Mouse (Mus musculus): ENCODE measurements around the gene Cldn4. TPM values are rescaled to one million over a fixed set of nuclear protein-coding genes. Genes with fewer than 3 reads are reported as not detected.
A peak's percentile ranks its signal among the peaks of the same experiment; 100 is the strongest.
"Not testable (repeated sequence)": the region's sequence is repeated elsewhere in the genome, so short reads cannot be mapped to it uniquely, and the experiment has no call there.

Gene Cldn4
- polyA plus RNA-seq, 2 experiments: 0.29 to 0.35 TPM

DNA sequence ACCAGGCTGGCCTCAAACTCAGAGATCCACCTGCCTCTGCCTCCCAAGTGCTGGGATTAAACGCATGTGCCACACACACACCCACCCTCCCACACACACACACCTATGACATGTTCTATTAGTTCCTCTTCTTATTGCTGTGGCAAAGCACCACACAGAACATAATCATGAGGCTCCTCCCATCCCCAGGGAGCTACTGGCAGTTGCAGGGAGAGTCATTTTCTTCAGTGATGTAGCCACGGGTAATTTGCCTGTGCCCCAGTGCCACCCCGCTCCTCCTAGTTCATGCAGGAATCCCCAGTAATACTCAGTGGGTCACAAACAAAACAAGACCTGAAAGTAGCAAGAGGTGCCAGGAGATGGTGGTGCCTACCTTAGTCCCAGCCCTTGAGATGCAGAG lies 12.1 kb downstream of the Cldn4 start:
- WGBS (ENCODE audit: insufficient replicate concordance): 70% methylated on average over 3 of the region's 3 CpGs
- TF ChIP-seq EP300 (IDR thresholded peaks at IDR 0.05; ENCODE audit: low read depth): no peak
- TF ChIP-seq CTCF (IDR thresholded peaks at IDR 0.05; ENCODE audit: low read depth): no peak
- no peak overlapping the region for H3K27ac ChIP-seq

DNA sequence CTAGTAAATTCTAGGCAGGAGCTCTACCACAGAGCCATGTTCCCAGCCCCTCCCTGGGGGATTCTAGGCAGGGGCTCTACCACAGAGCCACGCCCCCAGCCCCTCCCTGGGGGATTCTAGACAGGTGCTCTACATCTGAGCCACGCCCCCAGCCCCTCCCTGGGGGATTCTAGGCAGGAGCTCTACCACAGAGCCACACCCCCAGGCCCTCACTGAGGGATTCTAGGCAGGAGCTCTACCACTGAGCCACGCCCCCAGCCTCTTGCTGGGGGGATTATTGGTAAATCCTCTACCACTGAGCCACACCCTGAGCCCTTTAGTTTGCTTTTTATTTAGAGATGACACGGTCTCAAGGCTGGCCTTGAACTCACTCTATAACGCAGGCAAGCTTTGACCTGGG lies 13.0 kb downstream of the Cldn4 start:
- H3K27me3 ChIP-seq (ENCODE audit: control insufficient read depth, insufficient read depth, low read length); H3K9ac ChIP-seq (replicated peaks); H3K4me3 ChIP-seq (ENCODE audit: insufficient read depth in 1 of 2, low read depth in 2 of 2, low read length in 2 of 2); DNase-seq (ENCODE audit: low read depth in 3 of 3, low spot score in 3 of 3); H3K9me3 ChIP-seq (ENCODE audit: control insufficient read depth, low read length); ATAC-seq (ENCODE audit: insufficient read depth); H3K36me3 ChIP-seq (replicated peaks; ENCODE audit: control insufficient read depth, insufficient read depth, low read depth); H3K27ac ChIP-seq; H3K4me1 ChIP-seq (replicated peaks; ENCODE audit: control insufficient read depth in 2 of 2, insufficient read depth in 2 of 2, low read length in 1 of 2): not testable (repeated sequence)
- peak overlapping the region; percentile 90 for H3K4me2 ChIP-seq (ENCODE audit: low read depth)
- WGBS (ENCODE audit: insufficient replicate concordance): 72% methylated on average over 5 of the region's 5 CpGs

More for the DNA sequence above, 12.1 kb downstream of the Cldn4 start:
- Histone ChIP-seq H3K9ac (replicated peaks) (no peak overlapping the region), H3K9me3 (ENCODE audit: control insufficient read depth, low read length) (no peaks in the 10 kb centered on the region), H3K36me3 (replicated peaks; ENCODE audit: control insufficient read depth, insufficient read depth, low read depth) (no peaks in the 10 kb centered on the region; the same call in 1 of the 2 replicates), H3K4me1 (replicated peaks; ENCODE audit: control insufficient read depth in 2 of 2, insufficient read depth in 2 of 2, low read length in 1 of 2) (peaks cover 0 to 6% of the 10 kb centered on the region in 2 experiments; a peak in 1 of 4 replicates), H3K27me3 (ENCODE audit: control insufficient read depth, insufficient read depth, low read length) (no peaks in the 10 kb centered on the region; the same call in 1 of the 2 replicates), H3K4me2 (ENCODE audit: low read depth) (no peak overlapping the region), H3K4me3 (ENCODE audit: insufficient read depth in 1 of 2, low read depth in 2 of 2, low read length in 2 of 2) (no peak overlapping the region)
- ATAC-seq (ENCODE audit: insufficient read depth): no peak
- DNase-seq (ENCODE audit: low read depth in 3 of 3, low spot score in 3 of 3): no peak

DNA sequence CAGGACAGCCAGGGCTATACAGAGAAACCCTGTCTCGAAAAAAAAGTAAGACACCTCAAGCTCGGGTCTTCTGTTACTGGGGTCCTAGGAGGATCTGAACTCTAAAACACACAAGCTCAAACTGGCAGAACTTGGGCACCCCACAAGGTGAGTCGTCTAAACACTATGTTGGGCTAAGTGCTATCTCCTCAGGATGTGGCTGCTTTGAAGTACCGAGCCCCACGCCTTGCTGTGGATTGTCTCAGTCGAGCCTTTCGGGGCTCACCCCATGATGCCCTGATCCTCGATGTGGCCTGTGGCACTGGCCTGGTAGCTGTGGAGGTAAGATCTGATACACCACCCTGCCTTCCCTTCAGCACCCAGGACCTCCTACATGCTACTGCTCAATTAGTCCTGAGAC lies 13.5 kb downstream of the Cldn4 start:
- H3K9me3 ChIP-seq (ENCODE audit: control insufficient read depth, low read length): no peaks in the 10 kb centered on the region
- no peak for DNase-seq (ENCODE audit: low read depth in 3 of 3, low spot score in 3 of 3)
- H3K27me3 ChIP-seq (ENCODE audit: control insufficient read depth, insufficient read depth, low read length): no peaks in the 10 kb centered on the region; the same call in 1 of the 2 replicates
- no peaks in the 10 kb centered on the region; the same call in 1 of the 2 replicates for H3K36me3 ChIP-seq (replicated peaks; ENCODE audit: control insufficient read depth, insufficient read depth, low read depth)
- peak overlapping the region; percentile 92 for H3K9ac ChIP-seq (replicated peaks)
- WGBS (ENCODE audit: insufficient replicate concordance): 76% methylated on average over 8 of the region's 8 CpGs
- no peak for ATAC-seq (ENCODE audit: insufficient read depth)
- H3K4me3 ChIP-seq (ENCODE audit: insufficient read depth in 1 of 2, low read depth in 2 of 2, low read length in 2 of 2): peak overlapping the region; percentile 79 to 85
- peak overlapping the region; percentile 90 for H3K4me2 ChIP-seq (ENCODE audit: low read depth)
- H3K4me1 ChIP-seq (replicated peaks; ENCODE audit: control insufficient read depth in 2 of 2, insufficient read depth in 2 of 2, low read length in 1 of 2): peaks cover 0 to 6% of the 10 kb centered on the region in 2 experiments; a peak in 1 of 4 replicates
- TF ChIP-seq CTCF (IDR thresholded peaks at IDR 0.05; ENCODE audit: low read depth) (no peak), EP300 (IDR thresholded peaks at IDR 0.05; ENCODE audit: low read depth) (no peak)
- peak overlapping the region; percentile 93; the same call in 1 of the 2 replicates for H3K27ac ChIP-seq

DNA sequence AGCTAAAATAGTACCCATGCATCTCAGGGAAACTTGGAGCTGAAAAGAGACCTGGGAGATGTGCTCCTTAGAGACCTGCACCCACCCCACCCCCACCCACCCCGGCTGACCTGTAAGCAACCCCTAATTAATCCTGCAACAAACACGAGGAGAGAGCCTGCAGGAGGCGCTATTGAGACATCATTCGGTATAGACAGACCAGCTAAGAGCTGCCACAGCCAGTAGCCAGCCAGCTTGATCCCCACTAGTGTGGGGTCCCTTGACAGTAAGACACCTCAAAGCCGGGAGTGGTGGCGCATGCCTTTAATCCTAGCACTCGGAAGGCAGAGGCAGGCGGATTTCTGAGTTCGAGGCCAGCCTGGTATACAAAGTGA lies 13.8 kb downstream of the Cldn4 start:
- peak overlapping the region; percentile 90 for H3K4me2 ChIP-seq (ENCODE audit: low read depth)
- peak overlapping the region; percentile 93 for H3K27ac ChIP-seq
- no peaks in the 10 kb centered on the region; the same call in 1 of the 2 replicates for H3K36me3 ChIP-seq (replicated peaks; ENCODE audit: control insufficient read depth, insufficient read depth, low read depth)
- TF ChIP-seq EP300 (IDR thresholded peaks at IDR 0.05; ENCODE audit: low read depth) (0 out of 2 replicates have a peak, but pooled peaks have one; percentile 17), CTCF (IDR thresholded peaks at IDR 0.05; ENCODE audit: low read depth) (peak; percentile 70)
- DNase-seq (ENCODE audit: low read depth in 3 of 3, low spot score in 3 of 3) (peak; percentile 72 to 82 (median 75)), ATAC-seq (ENCODE audit: insufficient read depth) (peak; percentile 42; the same call in 1 of the 2 replicates)
- no peaks in the 10 kb centered on the region; the same call in 1 of the 2 replicates for H3K27me3 ChIP-seq (ENCODE audit: control insufficient read depth, insufficient read depth, low read length)
- 34% methylated on average over 9 of the region's 9 CpGs for WGBS (ENCODE audit: insufficient replicate concordance)
- H3K4me1 ChIP-seq (replicated peaks; ENCODE audit: control insufficient read depth in 2 of 2, insufficient read depth in 2 of 2, low read length in 1 of 2): peaks cover 0 to 6% of the 10 kb centered on the region in 2 experiments; a peak in 1 of 4 replicates
- peak overlapping the region; percentile 92 for H3K9ac ChIP-seq (replicated peaks)
- peak overlapping the region; percentile 79 to 85 for H3K4me3 ChIP-seq (ENCODE audit: insufficient read depth in 1 of 2, low read depth in 2 of 2, low read length in 2 of 2)
- no peaks in the 10 kb centered on the region for H3K9me3 ChIP-seq (ENCODE audit: control insufficient read depth, low read length)

DNA sequence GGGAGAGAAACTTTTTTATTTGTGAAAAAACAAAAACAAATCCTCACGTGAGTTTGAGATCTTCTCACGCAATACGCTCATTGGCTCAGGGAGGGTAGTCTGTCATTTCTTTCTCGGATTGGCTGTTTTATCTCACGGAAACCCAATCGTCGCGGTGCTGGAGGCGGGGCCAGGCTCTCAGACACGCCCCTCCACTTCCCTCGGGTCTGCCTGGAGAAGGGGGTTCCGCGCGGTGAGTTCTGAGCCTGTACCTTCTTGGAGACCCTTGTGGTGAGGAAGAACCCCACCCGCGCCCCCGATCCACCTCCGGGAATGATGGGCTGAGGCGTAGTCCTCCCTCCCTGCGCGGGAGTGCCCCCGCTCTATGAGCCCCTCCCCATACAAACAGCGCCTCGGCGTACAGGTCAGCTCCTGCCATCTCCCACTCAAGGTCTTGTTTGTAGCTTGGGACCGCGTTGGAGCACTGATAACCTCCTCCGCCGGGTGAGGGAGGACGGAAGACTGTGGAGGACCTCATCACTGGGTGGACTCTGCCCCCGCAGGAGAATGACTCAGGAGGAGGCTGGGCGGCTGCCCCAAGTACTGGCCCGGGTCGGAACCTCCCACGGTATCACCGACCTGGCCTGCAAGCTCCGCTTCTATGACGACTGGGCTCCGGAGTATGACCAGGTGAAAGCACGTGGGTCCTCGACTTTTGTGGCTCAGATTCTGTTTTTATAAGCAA lies 14.4 kb downstream of the Cldn4 start, which contains the start of gene Mettl27:
Mettl27 (plus strand) TSS at position 190 of the 724 bp plus-strand sequence.
- Histone ChIP-seq H3K4me2 (ENCODE audit: low read depth) (peak within 1 kb of the TSS; percentile 90), H3K4me1 (replicated peaks; ENCODE audit: control insufficient read depth in 2 of 2, insufficient read depth in 2 of 2, low read length in 1 of 2) (peaks cover 0 to 6% of the 10 kb centered on the region in 2 experiments; a peak in 1 of 4 replicates), H3K4me3 (ENCODE audit: insufficient read depth in 1 of 2, low read depth in 2 of 2, low read length in 2 of 2) (peak within 1 kb of the TSS; percentile 79 to 85), H3K9ac (replicated peaks) (peak within 1 kb of the TSS; percentile 92), H3K27me3 (ENCODE audit: control insufficient read depth, insufficient read depth, low read length) (no peaks in the 10 kb centered on the region; the same call in 1 of the 2 replicates), H3K36me3 (replicated peaks; ENCODE audit: control insufficient read depth, insufficient read depth, low read depth) (no peaks in the 10 kb centered on the region; the same call in 1 of the 2 replicates), H3K27ac (peak within 1 kb of the TSS; percentile 93), H3K9me3 (ENCODE audit: control insufficient read depth, low read length) (no peaks in the 10 kb centered on the region)
- TF ChIP-seq CTCF (IDR thresholded peaks at IDR 0.05; ENCODE audit: low read depth): no peak
- WGBS (ENCODE audit: insufficient replicate concordance): under 1% methylated on average over 41 of the region's 41 CpGs
- DNase-seq (ENCODE audit: low read depth in 3 of 3, low spot score in 3 of 3): peak; percentile 87 to 93 (median 91)
- peak; percentile 96 for ATAC-seq (ENCODE audit: insufficient read depth)

Data from liver, embryonic 14.5 days (tissue).